13 mouse cellular contexts compared by ENCODE assay signal in the genomic region with DNA sequence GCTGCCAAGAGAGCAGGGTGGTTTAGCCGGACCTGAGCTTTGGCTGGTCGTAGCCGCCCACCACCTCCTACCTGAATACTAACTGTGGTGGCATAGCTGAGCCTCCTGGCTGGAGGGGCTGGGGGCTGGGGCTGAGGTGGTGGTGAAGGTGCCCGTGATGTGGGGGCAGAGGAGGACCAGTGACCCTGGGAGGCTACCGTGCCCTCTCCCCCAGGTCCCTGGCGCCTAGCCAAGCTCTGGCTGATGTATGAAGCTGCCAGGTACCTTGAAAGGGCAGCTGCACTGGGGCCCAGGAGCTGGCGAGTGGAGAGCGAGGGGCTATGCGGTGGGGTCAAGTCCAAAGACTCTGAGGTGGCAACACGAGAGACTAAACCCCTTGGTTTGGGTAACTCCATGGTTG.
"Had no signal": no experiment of that assay in that cellular context is flagged by ENCODE, and none has a peak within 500 bp of the region (broad histone marks: within the 10 kb centered on the region; RNA-seq: fewer than 3 reads in every experiment).

No protein-coding gene starts in this region.

- ATAC-seq: inflammation-experienced regulatory T-cells, adult 6 months; liver, postnatal 0 days had no signal

- H3K9ac ChIP-seq: limb, embryonic 12.5 days; liver, embryonic 13.5 days; liver, postnatal 0 days; midbrain, embryonic 12.5 days; neural tube, embryonic 15.5 days had no signal

- H3K27me3 ChIP-seq: limb, embryonic 12.5 days; liver, embryonic 13.5 days; midbrain, embryonic 12.5 days; neural tube, embryonic 15.5 days had no signal

- H3K27ac ChIP-seq: limb, embryonic 12.5 days; liver, embryonic 13.5 days; macrophage; midbrain, embryonic 12.5 days; neural tube, embryonic 15.5 days had no signal

- H3K9me3 ChIP-seq: limb, embryonic 12.5 days; liver, embryonic 13.5 days; megakaryocyte, embryonic 14.5 days; midbrain, embryonic 12.5 days; neural tube, embryonic 15.5 days had no signal

- H3K4me2 ChIP-seq: limb, embryonic 12.5 days; liver, embryonic 13.5 days; midbrain, embryonic 12.5 days; neural tube, embryonic 15.5 days had no signal

- DNase-seq: kidney, adult 18-20 months; liver; liver, embryonic 13.5 days; liver, postnatal 0 days; right cerebral cortex, adult 18-20 months; thymus, adult 18-20 months; thymus, postnatal 14 days had no signal

- H3K4me3 ChIP-seq: limb, embryonic 12.5 days; liver, embryonic 13.5 days; megakaryocyte, embryonic 14.5 days; midbrain, embryonic 12.5 days; neural tube, embryonic 15.5 days had no signal
